Mouse (Mus musculus): ENCODE data around the gene Smarcd3. TPM values are rescaled to one million over a fixed set of nuclear protein-coding genes. Genes with fewer than 3 reads are reported as not detected.

Gene Smarcd3
- 0.12 and 0.13 TPM in 2 replicates for polyA plus RNA-seq (2012)

DNA sequence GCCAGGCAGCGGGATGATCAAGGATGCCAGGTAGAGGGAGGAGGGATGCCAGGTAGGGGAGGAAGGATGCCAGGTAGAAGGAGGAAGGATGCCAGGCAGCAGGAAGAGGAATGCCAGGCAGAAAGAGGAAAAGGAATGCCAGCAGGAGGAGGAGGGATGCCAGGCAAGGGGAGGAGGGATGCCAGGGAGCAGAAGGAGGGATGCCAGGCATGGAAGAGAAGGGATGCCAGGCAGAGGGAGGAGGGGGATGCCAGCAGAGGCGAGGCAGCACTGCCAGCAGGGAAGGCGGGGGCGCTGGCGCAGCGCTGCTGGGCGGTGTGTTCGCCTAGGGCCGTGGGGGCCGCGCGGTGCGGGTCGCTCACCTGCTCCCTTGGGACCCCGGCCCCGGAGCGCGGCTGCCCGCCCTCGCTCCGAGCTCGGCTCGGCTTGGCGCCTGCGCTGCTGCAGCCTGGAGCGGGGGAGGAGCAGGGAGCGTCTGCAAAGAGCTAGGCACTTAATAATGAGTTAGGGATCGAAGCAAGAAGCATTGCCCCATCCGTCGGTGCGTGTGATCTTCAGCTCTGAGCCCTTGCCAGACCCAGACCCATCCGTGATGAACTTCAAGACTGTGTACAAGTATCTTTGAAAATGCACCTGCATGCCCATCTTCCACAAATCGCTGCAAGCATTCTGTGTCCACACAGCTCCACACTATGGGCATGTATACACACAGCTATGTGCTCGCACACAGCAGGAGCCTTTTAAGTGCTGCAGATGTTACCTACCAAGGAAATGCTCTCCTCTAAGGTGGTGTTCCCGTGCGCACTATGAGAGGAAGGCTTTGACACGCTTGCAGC is at the start of gene Smarcd3:
TSS of gene Smarcd3 (minus strand) at position 426 of the 836 bp plus-strand sequence.

DNA sequence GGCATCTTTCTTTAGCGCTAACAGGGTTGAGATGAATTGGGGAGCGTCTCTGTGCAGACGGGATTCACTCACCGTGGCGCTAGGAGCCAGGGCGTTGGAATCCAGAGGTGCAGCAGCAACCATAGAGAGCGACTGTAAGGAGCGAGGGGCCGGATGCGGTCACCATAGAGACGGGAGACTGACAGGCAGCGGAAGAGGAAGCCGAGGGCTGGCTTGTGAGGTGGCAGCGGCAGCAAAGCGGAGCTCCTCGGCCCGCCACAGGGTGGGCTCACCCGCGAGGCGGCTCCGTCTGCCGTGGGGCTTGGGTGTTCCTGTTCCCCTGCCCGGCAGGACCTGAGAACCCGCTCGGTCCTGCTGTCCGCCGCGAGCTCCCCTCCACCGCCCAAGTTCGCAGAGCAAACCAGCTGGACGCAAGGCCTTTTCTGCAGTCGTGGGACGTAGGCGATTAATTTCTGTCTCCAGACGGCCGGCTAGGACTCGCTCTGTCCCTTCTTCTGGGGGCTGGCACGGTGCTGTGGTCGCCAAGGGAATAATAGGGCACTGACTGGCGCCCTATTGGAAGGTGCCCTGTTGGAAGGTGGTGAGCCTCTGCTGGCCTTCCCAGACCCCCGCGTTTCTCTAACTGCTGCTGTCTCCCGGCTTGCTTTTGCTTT is 37.5 kb downstream of the Smarcd3 start, which contains the start of gene Chpf2:
TSS of gene Chpf2 (plus strand) at position 195 of the 653 bp plus-strand sequence.

DNA sequence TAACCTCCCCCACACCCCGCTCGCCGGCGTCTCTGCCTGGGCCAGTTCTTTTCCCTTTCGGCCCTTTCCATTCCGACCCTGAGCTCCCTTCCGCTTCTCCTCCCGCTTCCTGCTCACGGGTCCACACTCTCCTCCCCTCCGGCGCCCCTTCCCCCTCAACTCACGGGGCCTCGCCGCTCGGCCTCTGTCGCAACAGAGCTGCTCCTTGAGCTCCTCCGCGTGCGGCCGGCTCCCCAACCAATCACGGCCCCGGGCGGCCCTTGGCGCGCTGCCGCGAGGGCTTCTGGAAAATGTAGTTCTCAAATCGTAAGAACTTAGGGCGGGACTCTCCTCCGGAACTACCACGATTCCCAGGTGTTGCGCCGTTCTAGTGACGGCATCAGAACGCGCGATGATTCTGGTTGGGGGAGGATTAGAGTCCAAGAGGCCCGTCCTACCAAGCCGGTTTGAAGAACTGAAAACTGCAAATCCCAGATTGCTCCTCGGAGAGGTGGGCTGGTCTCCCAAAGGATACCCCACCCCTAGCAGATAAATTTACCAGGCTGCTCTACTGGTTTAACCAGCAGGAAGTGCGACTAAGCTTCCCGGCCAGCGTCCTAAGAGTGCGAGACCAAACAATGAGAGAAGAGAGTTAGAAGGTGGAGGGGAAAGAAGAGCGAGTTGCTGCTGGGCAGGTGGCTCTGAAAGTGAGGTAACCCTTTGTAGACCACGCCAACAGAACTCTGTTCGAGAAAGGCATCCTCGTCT is 46.9 kb downstream of the Smarcd3 start, which contains the start of gene Abcf2:
TSS of gene Abcf2 (minus strand) at position 285 of the 747 bp plus-strand sequence.

DNA sequence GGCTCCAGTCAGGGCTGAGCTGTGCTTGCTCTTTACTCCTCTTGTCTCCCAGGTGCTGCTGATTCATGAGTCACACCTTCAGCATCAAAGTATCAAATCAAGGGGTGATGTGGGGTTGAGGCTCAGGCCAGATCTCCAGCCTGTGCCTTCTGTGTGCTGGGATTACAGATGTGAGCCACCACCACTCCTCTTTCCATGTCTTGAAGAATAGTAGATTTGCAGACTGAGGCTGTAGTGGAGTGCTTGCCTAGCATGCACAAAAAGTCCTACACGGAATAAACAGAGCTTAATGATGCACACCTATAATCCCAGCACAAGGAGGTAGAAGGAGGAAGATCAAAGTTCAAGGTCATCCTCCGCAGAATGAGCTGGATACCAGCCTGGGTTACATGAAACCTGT is 67.5 kb downstream of the Smarcd3 start, which contains the start of gene 4931409K22Rik:
TSS of gene 4931409K22Rik (minus strand) at position 101 of the 400 bp plus-strand sequence.

Other genes with a start within 250 kb of the Smarcd3 start
- 9.1 and 12.0 TPM in 2 replicates for gene Atg9b, start 232.3 kb downstream of the Smarcd3 start, polyA plus RNA-seq (2012)
- 39.0 and 46.9 TPM in 2 replicates for gene Abcb8, start 230.7 kb downstream of the Smarcd3 start, polyA plus RNA-seq (2012)
- 0.59 and 0.61 TPM in 2 replicates for gene Asic3, start 211.0 kb downstream of the Smarcd3 start, polyA plus RNA-seq (2012)
- 14.9 and 15.2 TPM in 2 replicates for gene Cdk5, start 200.9 kb downstream of the Smarcd3 start, polyA plus RNA-seq (2012)
- 43.0 and 45.9 TPM in 2 replicates for gene Slc4a2, start 200.6 kb downstream of the Smarcd3 start, polyA plus RNA-seq (2012)
- 187 and 193 TPM in 2 replicates for gene Fastk, start 179.1 kb downstream of the Smarcd3 start, polyA plus RNA-seq (2012)
- gene Tmub1, start 176.6 kb downstream of the Smarcd3 start, polyA plus RNA-seq (2012), result 37.1 and 49.8 TPM in 2 replicates
- 162 and 186 TPM in 2 replicates for gene Agap3, start 172.2 kb downstream of the Smarcd3 start, polyA plus RNA-seq (2012)
- 0.02 and 0.04 TPM in 2 replicates for gene Gbx1, start 97.2 kb downstream of the Smarcd3 start, polyA plus RNA-seq (2012)
- 0.08 and 0.11 TPM in 2 replicates for gene Asb10, start 83.4 kb downstream of the Smarcd3 start, polyA plus RNA-seq (2012)
- gene 4931409K22Rik, start 67.6 kb downstream of the Smarcd3 start, polyA plus RNA-seq (2012), result not detected in 2 replicates
- 57.9 and 63.6 TPM in 2 replicates for gene Abcf2, start 46.9 kb downstream of the Smarcd3 start, polyA plus RNA-seq (2012)
- gene Chpf2, start 37.7 kb downstream of the Smarcd3 start, polyA plus RNA-seq (2012), result 40.3 and 46.2 TPM in 2 replicates
- 28.5 and 29.5 TPM in 2 replicates for gene Nub1, start 61.1 kb upstream of the Smarcd3 start, polyA plus RNA-seq (2012)
- 0.62 and 1.1 TPM in 2 replicates for gene Wdr86, start 106.3 kb upstream of the Smarcd3 start, polyA plus RNA-seq (2012)
- 1.5 and 6.2 TPM in 2 replicates for gene Crygn, start 133.6 kb upstream of the Smarcd3 start, polyA plus RNA-seq (2012)
- 22.4 and 26.7 TPM in 2 replicates for gene Rheb, start 218.2 kb upstream of the Smarcd3 start, polyA plus RNA-seq (2012)

All from megakaryocyte-erythroid progenitor cell, adult 5 weeks (primary cell).